Mouse (Mus musculus) embryo, embryonic 9.5 days (tissue): ENCODE data around the gene Bmp8b.
"Not testable (repeated sequence)": the region's sequence is repeated elsewhere in the genome, so short reads cannot be mapped to it uniquely, and the experiment has no call there.

Source experiments
- DNase-seq: peaks from one replicate; pipeline ENCODE4 v3.0.0-alpha.2; 2017; ENCODE audit errors: extremely low spot score

Bmp8b gene

DNA sequence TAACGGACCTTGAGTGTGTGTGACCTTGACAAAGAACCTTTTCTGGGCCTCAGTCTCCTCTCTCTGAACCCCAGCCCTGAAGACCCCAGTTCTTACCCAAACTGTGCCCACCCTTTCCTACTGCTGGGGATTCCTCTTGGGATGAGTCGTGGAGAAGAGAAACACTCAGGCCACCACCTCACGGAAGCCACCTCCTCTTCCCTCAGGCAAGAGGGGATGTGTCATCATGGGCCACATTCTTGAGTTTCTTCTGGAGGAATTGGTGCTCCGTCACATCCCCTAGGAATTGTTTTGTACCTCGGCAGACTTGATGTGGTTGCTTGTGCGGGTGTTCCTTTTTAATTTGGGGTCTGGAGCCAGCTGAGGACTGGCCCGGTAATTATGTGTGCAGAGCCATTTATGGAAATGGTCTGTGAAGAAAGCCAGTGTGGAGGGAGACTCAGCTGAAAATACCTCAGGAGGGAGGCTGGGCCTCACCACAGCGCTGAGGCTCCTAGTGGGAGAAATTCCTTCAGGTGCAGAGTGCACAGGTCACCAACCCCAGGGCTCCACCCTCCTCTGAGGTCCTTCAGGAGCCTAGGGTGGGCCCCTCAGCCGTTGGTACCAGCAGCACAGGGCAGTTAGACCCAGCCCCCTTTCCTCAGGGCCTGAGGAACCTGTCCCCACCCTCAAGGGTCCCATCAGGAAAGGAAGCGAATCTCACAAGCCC, 6.5 kb downstream of the Bmp8b start:
- not testable (repeated sequence) for DNase-seq

DNA sequence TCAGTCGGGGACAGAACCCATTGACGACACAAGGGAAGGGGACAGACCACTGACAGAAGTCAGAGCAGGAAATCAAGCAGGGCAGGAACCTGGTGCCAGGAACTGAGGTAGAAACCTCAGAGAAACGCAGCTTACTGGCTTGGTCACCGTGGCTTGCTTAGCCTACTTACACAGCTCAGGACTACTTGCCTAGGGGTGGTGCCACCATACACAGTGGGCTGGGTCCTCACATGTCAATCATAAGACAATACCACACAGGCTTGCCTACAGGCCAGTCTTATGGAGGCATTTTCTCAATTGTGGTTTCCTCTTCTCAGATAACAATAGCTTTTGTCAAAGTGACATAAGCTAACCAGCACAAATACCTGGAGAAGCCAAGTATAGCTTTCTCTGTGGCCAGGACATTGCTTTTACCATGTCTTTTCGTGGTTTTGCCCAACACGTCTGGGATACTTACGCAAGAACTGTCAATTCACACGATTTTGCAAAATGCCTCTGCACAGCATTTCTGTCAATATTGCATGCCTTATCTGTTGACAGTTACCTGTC, 7.3 kb downstream of the Bmp8b start:
- no peak for DNase-seq

DNA sequence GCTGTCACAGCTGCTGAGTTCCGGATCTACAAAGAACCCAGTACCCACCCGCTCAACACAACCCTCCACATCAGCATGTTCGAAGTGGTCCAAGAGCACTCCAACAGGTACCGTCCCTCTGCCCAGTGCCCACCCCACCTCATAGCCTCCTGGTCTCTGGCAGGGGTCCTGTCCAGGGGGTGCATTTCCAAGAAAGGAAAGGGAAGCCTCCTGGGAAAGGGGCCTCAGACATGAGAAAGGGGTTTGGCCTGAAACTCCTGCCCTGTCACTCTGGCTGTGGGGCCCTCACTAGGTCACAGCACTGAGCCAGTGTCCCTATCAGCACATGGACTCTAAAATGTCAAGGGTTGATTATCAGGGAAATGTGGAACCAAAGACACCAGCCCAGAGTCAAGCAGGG, 9.7 kb downstream of the Bmp8b start:
- not testable (repeated sequence) for DNase-seq

DNA sequence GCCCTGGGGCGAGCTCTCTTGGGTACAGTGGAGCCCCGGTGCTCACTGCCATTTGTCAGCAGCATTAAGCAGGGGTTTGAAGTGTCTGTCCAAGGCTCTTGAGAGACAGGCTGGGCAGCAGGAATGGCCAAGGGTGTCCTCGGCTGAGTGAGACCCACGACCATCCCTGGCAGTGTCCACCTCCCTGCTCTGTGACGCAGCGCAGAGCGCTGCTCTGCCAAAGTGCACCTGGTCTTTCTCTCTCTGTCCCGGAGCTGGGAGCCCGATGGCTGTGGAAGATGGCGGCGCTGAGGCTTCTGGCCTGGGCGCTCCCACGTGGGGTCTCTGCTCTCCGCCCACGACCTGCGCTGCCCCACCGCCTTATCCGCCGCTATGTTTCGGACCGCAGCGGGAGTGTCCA, 11.0 kb downstream of the Bmp8b start, which contains the start of gene Oxct2b:
Gene Oxct2b (plus strand): TSS at position 256 of the 400 bp plus-strand sequence.
- peak; percentile 39 for DNase-seq

DNA sequence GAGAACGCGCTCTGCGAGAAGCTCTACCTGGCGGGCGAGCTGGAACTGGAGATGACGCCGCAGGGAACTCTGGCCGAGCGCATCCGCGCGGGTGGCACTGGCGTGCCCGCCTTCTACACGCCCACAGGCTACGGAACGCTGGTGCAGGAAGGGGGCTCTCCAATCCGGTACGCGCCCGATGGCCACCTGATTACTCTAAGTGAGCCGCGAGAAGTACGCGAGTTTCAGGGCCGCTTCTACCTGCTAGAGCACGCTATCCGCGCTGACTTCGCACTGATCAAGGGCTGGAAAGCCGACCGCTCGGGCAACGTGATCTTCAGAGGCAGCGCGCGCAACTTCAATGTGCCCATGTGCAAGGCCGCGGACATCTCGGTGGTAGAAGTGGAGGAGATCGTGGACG, 11.7 kb downstream of the Bmp8b start:
- DNase-seq = peak; percentile 24

DNA sequence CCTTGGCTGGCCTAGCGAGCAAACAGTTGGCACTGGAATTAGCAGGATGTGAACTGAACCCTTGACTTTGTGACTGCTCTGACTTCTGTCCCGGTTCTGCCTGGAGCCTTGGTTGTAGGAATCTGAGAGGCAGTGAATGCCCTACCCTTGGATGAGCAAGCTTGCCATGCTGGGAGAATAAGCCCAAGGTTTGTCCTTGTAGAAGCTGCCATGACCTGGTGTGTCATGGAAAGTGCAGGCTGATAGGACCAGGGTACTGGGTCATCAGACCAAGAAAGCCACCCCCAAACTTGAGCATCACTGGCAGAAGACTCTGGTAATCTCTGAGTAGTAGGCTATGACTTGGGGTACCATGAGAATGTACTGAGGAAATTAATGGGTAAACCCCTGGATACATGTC, 16.3 kb downstream of the Bmp8b start:
- DNase-seq = no peak

DNA sequence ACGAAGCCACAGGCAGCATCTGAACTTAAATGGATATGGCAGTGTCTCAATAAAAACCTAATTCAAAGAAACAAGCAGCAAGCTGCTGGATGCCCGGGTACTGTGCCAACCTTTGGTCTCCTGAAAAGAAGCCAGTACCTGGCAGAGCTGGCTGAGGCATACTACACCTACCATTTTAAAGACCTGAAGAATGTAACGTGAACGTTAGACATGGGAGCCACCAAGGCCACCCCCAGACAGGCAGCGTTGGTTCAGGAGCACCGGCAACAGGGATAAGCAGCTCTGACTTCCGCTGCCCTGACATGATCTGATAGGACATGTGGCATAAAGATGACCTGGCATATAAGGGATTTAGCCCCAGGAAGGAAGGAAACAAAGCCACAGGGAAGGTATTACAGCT, 21.7 kb downstream of the Bmp8b start:
- DNase-seq = no peak

DNA sequence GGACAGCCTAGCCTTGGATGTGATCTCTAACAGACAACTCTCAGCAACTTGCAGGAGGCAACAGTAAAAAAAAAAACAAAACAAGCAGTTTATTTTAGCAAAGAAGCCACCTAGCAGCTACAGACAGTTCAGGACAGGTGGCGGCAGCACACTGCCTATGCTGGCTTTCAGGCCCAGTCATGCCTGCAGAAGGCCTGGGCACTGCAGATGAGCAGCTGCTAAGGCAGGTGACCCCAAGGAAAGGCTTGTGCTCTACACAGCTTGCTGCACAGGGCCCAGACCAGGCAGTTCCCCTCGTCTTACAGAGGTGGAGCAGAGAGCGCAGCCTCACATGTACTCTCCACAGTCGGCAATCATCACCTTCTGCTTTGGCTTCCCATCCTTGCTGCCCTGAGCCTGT, 22.1 kb downstream of the Bmp8b start:
- DNase-seq = no peak

DNA sequence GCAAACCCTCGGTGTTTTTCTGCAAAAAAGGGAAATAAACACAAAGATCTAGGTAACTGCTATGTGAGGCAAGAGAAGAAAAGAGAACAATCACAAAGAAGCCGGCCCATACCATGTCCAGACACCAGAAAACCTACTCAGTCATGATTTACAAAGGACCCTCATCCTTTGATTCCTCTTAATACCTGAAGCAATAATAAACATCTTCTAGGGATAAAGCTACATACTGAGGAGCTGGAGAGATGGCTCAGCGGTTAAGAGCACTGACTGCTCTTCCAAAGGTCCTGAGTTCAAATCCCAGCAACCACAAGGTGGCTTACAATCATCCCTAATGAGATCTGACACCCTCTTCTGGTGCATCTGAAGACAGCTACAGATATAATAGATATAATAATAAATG, 32.6 kb downstream of the Bmp8b start:
- DNase-seq = no peak

DNA sequence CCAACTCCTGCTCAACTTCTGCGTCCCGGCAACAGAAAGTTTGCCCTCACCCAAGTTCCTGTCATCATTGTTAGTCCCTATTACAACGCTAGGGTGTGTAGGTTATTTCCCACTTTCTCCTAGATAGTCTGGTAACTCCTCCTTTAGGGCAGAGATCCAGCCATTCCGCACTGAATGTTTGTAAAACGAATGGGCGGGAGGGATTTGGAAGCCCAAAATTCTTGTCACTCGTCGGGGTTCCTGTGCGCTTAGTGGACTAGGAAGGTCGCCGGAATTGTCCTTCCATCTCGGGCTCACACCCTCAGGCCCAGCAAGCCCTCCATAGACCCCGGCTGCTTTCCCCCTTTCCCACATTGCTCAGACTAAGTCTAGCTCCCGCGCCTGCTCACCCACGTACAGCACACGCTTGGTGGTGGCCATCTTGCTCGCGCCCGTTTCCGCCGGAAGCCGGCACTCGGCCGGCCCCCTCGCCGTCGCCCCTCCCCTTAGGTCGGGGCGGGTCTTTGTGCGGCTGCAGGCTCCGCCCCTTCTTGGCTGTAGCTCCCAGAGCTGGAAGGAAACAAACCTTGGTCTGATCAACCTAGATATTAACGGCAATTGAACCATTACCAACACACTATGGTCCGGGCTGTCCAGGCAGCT, 34.7 kb downstream of the Bmp8b start, which contains the start of gene Ppie:
Gene Ppie (minus strand): TSS at position 439 of the 642 bp plus-strand sequence.
- DNase-seq = peak; percentile 94

DNA sequence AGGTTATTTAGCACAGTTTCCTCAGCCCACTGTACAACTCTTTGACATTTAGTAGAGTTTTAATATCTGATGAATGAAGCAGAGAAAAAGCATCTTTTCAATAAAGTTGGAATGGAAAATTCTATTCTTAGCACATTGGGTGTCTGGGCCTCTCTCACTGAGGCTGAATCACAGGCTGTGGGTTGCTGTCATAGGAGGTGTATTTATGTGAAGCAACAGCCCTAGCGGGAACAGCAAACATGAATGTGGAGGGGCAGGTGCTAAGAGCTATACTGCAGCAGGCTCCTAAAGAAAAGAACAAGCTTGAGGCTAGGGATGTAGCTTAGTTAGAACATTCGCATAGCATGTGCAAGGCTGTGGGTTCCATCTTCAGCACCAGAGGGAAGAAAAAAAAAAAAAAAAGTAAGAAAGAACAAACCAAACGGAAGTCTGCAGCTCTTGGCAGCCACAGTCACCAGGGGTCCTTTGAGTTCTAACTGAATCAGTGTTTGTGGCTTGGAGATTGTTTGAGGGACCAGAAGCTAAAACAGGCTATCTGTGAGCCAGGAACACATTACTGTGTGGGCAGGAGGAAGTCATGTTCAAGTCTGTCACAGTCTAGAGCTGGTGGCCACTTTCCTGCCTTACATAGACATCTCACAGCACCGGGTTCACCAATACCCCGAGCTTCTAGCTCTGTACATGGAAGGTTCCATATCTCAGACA, 42.6 kb downstream of the Bmp8b start:
- DNase-seq = no peak

DNA sequence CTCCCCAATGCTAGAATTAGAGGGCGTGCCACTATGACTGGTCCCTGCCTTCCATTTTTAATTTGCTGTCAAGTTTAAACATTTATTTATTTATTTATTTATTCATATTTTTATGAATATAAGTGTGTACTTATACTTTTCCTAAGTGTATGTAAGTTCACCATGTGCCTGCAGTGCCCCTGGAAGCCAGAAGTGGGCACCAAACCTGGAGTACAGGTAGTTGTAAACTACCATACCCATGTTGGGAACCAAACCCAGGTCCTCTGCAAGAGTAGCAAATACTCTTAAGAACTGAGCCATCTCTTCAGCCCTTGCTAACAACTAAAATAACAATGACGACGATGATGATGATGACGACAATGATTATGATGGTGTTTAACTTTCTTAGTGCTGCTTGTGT, 47.0 kb downstream of the Bmp8b start:
- no peak for DNase-seq

DNA sequence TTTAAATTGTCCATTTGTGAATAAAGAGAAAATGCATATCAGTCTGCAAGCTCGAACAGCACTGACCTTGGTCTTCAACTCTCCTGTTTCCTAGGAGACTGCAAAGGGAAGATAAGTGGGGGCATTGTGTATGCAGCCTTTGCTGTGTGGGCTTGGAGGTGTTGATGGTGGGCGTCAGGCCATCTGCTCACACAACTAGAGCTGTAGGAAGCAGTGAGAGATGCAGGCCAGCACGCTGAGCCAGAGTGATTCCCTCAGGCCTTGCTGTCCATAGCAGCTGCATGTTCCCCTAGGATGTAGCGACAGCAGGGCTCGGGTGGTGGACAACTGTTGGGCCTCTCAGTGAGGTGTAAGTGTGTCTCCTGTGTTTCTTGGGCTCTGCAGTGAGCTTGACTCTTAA, 48.0 kb downstream of the Bmp8b start:
- no peak for DNase-seq

DNA sequence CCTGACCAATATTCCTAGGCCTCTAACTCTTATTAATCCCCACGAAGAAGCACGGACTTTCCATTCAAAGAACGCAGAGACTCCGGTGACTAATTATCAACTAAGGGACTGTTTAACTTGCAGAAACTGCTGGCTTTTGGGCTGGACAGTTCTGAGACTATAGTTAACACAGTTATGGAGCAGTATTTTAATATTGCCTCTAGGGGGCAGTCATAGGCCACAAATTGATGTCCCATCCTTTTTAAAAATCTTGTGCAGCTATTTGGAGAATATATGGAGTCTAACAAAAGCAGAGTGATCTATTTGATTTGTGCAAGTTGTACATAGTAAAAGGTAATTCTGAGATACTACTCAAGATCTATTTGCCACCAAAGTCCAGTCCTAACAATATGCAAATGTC, 50.0 kb downstream of the Bmp8b start:
- DNase-seq = peak; percentile 50

DNA sequence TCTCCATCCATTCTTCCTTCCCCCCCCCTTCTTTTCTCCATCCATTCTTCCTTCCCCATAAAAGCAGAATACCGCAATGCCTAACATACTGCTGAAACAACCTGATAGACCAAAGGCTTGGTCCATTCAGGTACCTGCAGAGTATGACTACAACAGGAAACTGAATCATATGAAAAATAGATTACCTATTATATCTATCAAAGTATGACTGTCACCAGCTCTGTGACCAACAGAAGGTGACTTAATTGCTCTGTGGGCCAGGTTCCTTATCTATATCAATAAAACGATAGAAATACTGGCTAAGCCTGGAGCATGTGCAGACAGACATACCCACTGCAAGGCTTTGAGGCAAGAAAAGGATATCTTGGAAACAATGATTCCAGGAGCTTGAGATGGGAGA, 50.5 kb downstream of the Bmp8b start:
- DNase-seq = no peak

DNA sequence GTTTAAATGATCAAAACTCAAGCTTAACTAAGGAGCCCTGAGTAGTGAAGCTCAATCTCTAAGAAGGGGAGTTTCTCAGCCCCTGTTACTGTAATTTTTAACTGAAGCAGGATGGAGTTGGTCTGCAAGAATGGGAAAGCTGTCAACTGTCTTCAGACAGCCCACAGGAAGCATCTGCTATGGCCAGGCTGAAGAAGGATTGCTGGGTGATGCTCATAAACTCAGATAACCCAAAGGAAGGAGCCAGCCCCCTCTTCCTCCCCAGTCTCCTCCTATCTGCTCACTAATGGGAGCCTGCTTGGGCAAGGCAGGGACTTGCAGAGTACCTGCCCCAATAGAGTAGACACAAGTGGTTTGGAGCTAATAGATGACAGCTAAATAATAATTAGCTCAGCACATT, 50.9 kb downstream of the Bmp8b start:
- DNase-seq = no peak

DNA sequence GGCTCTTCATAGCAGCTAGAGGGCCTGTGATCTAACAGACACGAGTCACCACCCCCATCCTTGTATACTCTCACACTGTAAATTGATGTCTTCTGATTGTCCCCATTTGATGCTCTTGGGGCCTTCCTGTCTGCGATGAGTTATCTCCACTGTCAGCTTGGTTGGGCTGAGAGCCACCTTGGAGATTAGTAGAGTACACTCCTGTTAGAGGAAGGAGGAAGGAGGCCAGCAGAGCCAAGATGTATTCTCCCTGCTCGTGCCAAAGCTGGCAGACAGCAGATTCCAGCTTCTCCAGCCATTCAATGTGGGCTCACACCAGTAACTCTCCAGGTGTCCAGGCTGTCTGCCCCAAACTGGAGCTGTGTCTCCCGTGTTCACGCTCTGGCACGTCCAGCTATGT, 55.6 kb downstream of the Bmp8b start:
- no peak for DNase-seq

DNA sequence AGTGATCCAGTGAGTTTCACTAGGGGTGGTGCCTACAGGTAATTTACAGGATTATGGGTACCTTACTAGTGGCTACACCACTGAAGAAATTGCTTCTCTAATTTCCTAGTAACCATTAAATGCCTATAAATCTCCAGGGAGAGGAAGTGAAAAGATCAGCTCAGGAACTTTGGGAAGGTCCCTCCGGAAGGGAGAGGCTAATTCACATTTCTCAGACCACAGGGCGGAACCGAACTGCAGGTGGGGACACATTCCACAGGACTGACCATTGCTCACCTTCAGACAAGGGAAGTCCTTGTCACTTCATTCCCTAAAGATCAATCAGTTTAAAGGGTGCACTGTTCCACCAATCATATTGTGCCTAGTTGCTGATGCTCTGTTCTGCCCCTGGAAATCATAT, 56.3 kb downstream of the Bmp8b start:
- not testable (repeated sequence) for DNase-seq

DNA sequence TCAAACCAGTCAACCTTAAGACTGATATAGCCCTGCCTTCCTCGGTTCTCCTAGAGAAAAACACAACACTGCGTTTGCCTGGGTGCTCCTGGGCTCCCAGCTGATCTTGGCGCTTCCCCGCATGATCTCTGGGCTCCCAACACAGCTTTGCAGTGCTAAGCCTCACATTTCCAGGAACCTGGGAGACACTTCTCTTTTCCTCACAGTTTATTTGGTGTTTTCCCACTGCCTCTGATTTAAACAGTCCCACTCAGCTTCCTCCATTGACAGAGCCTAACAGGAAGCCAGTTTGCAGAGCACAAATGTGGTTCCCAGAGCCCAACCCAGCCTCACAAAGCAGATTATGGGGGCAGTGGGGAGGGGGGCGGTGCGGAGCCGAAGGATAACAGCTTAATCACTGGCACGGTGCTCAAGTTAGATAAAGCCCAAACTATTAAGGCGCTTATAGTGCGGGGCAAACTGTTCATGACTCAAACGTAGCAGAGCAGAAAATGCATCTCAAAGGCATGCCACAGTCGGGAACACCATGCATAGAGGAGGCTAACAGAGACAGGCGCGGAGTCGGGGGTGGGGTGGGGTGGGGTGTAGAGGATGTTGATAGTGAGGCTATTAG, 57.4 kb downstream of the Bmp8b start:
- no peak for DNase-seq

DNA sequence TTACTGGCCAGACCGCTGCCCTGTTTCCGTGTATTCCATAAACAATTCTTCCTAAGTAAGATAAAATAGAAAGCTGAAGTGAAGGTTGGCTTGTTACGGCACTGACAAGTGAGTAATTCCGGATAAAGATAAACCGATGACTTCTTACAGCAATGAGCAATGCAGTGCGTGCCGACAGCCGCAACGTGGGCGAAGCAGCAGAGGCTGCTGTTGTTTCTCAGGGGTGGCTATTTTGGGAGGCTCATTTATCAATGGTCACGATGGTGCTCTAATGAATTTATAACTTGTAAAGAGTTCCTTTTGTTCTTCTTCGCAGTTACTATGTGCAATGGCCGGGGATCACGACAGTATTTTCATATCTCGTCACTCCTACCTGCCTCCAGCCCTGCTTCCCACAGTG, 59.2 kb downstream of the Bmp8b start:
- DNase-seq = no peak

DNA sequence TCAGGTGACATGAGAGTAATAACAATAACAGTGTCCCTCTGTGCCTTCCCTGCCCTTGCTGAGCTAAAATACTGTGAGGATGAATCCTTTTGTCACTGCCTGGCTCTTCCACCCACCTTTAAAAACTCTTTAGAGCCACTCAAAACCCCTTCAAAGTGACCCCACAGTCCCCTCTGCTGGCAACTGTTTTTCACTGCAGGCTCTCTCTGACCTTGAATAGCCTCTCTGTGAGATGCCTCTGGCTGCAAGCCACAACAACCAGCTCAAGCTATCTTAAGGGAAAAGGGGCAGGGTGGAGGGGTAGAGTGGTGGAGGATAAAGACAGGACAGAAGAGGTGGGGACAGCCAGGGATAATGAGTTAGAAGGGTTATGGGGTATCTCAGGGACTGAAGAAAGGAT, 66.8 kb downstream of the Bmp8b start:
- DNase-seq = no peak
